Mouse (Mus musculus): ENCODE results near the gene E330017A01Rik.

The E330017A01Rik gene

DNA sequence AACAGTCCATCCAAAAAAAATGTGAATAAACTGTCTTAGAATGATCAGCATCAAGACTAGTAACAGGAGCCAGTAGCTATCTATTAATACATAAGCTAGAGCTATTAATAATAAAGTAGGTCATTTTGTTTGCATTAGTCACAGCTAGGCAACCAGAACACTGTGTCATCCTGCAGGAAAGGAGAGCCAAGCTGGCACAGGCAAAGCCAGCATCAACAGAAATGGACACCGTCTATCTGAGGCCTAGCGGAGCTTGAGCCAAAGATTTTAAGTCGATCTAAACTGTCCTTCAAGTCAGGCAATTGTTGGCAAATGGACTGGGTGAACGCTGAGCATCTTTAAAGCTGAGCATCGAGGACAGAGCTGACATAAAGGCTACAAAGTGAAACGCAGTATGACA is 37.7 kb downstream of the E330017A01Rik start:
- no peak for DNase-seq (ENCODE audit: extremely low read depth, low read depth)

DNA sequence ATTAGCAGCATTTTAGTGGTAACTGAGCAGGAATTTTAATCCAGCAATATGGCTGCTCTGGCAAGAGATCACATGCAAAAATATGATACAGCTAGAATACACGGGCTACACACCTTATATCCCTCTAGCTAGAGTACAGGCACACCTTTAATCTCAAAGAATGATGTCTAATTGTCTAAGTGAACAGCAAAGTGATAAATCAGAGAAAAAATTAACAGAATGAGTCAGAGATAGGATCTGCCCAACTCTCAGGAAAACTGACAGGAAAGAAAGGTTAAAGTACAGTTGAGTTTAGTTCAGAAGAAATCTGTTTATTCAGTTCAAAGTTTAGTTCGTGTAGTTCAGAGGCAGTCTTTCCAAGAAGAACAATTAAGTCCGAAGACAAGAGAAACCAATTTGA is 47.2 kb downstream of the E330017A01Rik start:
- no peak for DNase-seq (ENCODE audit: extremely low read depth, low read depth)

DNA sequence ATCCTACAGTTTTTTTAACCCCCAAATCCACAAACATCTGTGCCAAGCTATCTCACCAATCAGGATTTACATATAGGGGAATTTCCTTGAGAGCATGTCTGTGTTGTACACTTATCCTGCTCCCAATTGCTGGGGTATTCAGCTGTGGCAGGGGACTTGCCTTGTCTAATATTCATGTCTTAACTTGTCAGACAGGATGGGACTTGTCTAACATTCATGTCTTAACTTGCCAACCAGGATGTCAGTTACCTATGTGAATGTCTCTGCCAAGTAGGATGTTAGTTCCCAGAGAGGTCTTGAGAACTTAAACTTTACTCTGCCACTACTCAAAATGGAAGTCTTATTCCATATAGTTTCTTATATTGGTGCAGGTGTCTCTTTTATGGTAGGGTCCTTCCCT is 49.1 kb downstream of the E330017A01Rik start:
- no peak for DNase-seq (ENCODE audit: extremely low read depth, low read depth)

All from MEL-GATA-1-ER (cell line).